Mouse (Mus musculus): ENCODE measurements around the gene Maml3. TPM values are rescaled to one million over a fixed set of nuclear protein-coding genes. Genes with fewer than 3 reads are reported as not detected.
A peak's percentile ranks its signal among the peaks of the same experiment; 100 is the strongest.

Maml3 gene
- polyA plus RNA-seq, 1 experiment from 2014 or later = 8.5 TPM

- Histone ChIP-seq H3K27ac (ENCODE audit: low read length) (no peak overlapping the region), H3K36me3 (ENCODE audit: control insufficient read depth, insufficient read depth, low read length) (no peaks in the 10 kb centered on the region), H3K4me1 (replicated peaks; ENCODE audit: control insufficient read depth, insufficient read depth, low read length) (peaks cover 23% of the 10 kb centered on the region), H3K4me3 (ENCODE audit: low read length) (no peak overlapping the region), H3K27me3 (ENCODE audit: control insufficient read depth, insufficient read depth, low read depth, low read length) (no peaks in the 10 kb centered on the region), H3K9me3 (ENCODE audit: control insufficient read depth, low read length) (no peaks in the 10 kb centered on the region), H3K4me2 (ENCODE audit: low read depth, low read length) (no peak overlapping the region), H3K9ac (ENCODE audit: low read length) (no peak overlapping the region)
- no peak for ATAC-seq (ENCODE audit: low read depth)
- WGBS = 64% methylated on average over 9 of the region's 9 CpGs
These were observed 226.3 kb downstream of the Maml3 start for GRCm38 (mm10) chr3:51878577-51878976.

- no peaks in the 10 kb centered on the region for H3K27me3 ChIP-seq (ENCODE audit: control insufficient read depth, insufficient read depth, low read depth, low read length)
- WGBS = 71% methylated on average over 9 of the region's 9 CpGs
- no peak overlapping the region for H3K4me3 ChIP-seq (ENCODE audit: low read length)
- H3K36me3 ChIP-seq (ENCODE audit: control insufficient read depth, insufficient read depth, low read length) = no peaks in the 10 kb centered on the region
- peaks cover 22% of the 10 kb centered on the region for H3K4me1 ChIP-seq (replicated peaks; ENCODE audit: control insufficient read depth, insufficient read depth, low read length)
- no peak overlapping the region for H3K27ac ChIP-seq (ENCODE audit: low read length)
- no peak overlapping the region for H3K4me2 ChIP-seq (ENCODE audit: low read depth, low read length)
- no peak overlapping the region for H3K9ac ChIP-seq (ENCODE audit: low read length)
- no peaks in the 10 kb centered on the region for H3K9me3 ChIP-seq (ENCODE audit: control insufficient read depth, low read length)
- ATAC-seq (ENCODE audit: low read depth) = no peak
These were observed 228.1 kb downstream of the Maml3 start for GRCm38 (mm10) chr3:51876729-51877128.

GRCm38 (mm10) chr3:51875629-51876028, 229.2 kb downstream of the Maml3 start:
- ATAC-seq (ENCODE audit: low read depth) = no peak
- 82% methylated on average over 4 of the region's 4 CpGs for WGBS
- Histone ChIP-seq H3K27me3 (ENCODE audit: control insufficient read depth, insufficient read depth, low read depth, low read length) (no peaks in the 10 kb centered on the region), H3K36me3 (ENCODE audit: control insufficient read depth, insufficient read depth, low read length) (no peaks in the 10 kb centered on the region), H3K9me3 (ENCODE audit: control insufficient read depth, low read length) (no peaks in the 10 kb centered on the region), H3K27ac (ENCODE audit: low read length) (no peak overlapping the region), H3K4me3 (ENCODE audit: low read length) (no peak overlapping the region), H3K9ac (ENCODE audit: low read length) (no peak overlapping the region), H3K4me1 (replicated peaks; ENCODE audit: control insufficient read depth, insufficient read depth, low read length) (peaks cover 22% of the 10 kb centered on the region), H3K4me2 (ENCODE audit: low read depth, low read length) (no peak overlapping the region)

- Histone ChIP-seq H3K9ac (ENCODE audit: low read length) (no peak overlapping the region), H3K4me3 (ENCODE audit: low read length) (no peak overlapping the region), H3K36me3 (ENCODE audit: control insufficient read depth, insufficient read depth, low read length) (no peaks in the 10 kb centered on the region), H3K27me3 (ENCODE audit: control insufficient read depth, insufficient read depth, low read depth, low read length) (no peaks in the 10 kb centered on the region), H3K9me3 (ENCODE audit: control insufficient read depth, low read length) (no peaks in the 10 kb centered on the region), H3K4me2 (ENCODE audit: low read depth, low read length) (no peak overlapping the region), H3K27ac (ENCODE audit: low read length) (no peak overlapping the region), H3K4me1 (replicated peaks; ENCODE audit: control insufficient read depth, insufficient read depth, low read length) (peaks cover 27% of the 10 kb centered on the region)
- WGBS = 19% methylated on average over 3 of the region's 3 CpGs
- ATAC-seq (ENCODE audit: low read depth) = peak; percentile 41; the same call in 1 of the 2 replicates
These were observed 230.6 kb downstream of the Maml3 start for GRCm38 (mm10) chr3:51874252-51874651.

GRCm38 (mm10) chr3:51872771-51873170, 232.1 kb downstream of the Maml3 start:
- Histone ChIP-seq H3K27me3 (ENCODE audit: control insufficient read depth, insufficient read depth, low read depth, low read length) (no peaks in the 10 kb centered on the region), H3K36me3 (ENCODE audit: control insufficient read depth, insufficient read depth, low read length) (no peaks in the 10 kb centered on the region), H3K4me3 (ENCODE audit: low read length) (no peak overlapping the region), H3K4me2 (ENCODE audit: low read depth, low read length) (no peak overlapping the region), H3K27ac (ENCODE audit: low read length) (no peak overlapping the region), H3K9me3 (ENCODE audit: control insufficient read depth, low read length) (no peaks in the 10 kb centered on the region), H3K9ac (ENCODE audit: low read length) (no peak overlapping the region), H3K4me1 (replicated peaks; ENCODE audit: control insufficient read depth, insufficient read depth, low read length) (peaks cover 36% of the 10 kb centered on the region)
- 64% methylated on average over 4 of the region's 4 CpGs for WGBS
- ATAC-seq (ENCODE audit: low read depth) = no peak

- 76% methylated on average over 4 of the region's 4 CpGs for WGBS
- ATAC-seq (ENCODE audit: low read depth) = no peak
- H3K27ac ChIP-seq (ENCODE audit: low read length) = no peak overlapping the region
- no peaks in the 10 kb centered on the region for H3K27me3 ChIP-seq (ENCODE audit: control insufficient read depth, insufficient read depth, low read depth, low read length)
- no peak overlapping the region for H3K4me2 ChIP-seq (ENCODE audit: low read depth, low read length)
- peaks cover 39% of the 10 kb centered on the region for H3K4me1 ChIP-seq (replicated peaks; ENCODE audit: control insufficient read depth, insufficient read depth, low read length)
- no peak overlapping the region for H3K4me3 ChIP-seq (ENCODE audit: low read length)
- H3K9me3 ChIP-seq (ENCODE audit: control insufficient read depth, low read length) = no peaks in the 10 kb centered on the region
- H3K36me3 ChIP-seq (ENCODE audit: control insufficient read depth, insufficient read depth, low read length) = no peaks in the 10 kb centered on the region
- no peak overlapping the region for H3K9ac ChIP-seq (ENCODE audit: low read length)
These were observed 233.5 kb downstream of the Maml3 start for GRCm38 (mm10) chr3:51871346-51871745.

GRCm38 (mm10) chr3:51869980-51870379, 234.9 kb downstream of the Maml3 start:
- no peak overlapping the region for H3K4me2 ChIP-seq (ENCODE audit: low read depth, low read length)
- no peak overlapping the region for H3K9ac ChIP-seq (ENCODE audit: low read length)
- H3K36me3 ChIP-seq (ENCODE audit: control insufficient read depth, insufficient read depth, low read length) = no peaks in the 10 kb centered on the region
- no peaks in the 10 kb centered on the region for H3K9me3 ChIP-seq (ENCODE audit: control insufficient read depth, low read length)
- no peaks in the 10 kb centered on the region for H3K27me3 ChIP-seq (ENCODE audit: control insufficient read depth, insufficient read depth, low read depth, low read length)
- 60% methylated on average over 6 of the region's 6 CpGs for WGBS
- no peak overlapping the region for H3K4me3 ChIP-seq (ENCODE audit: low read length)
- no peak for ATAC-seq (ENCODE audit: low read depth)
- no peak overlapping the region for H3K27ac ChIP-seq (ENCODE audit: low read length)
- H3K4me1 ChIP-seq (replicated peaks; ENCODE audit: control insufficient read depth, insufficient read depth, low read length) = peaks cover 39% of the 10 kb centered on the region

GRCm38 (mm10) chr3:51868857-51869256, 236.0 kb downstream of the Maml3 start:
- 5% methylated on average over 5 of the region's 5 CpGs for WGBS
- ATAC-seq (ENCODE audit: low read depth) = peak; percentile 83
- H3K4me2 ChIP-seq (ENCODE audit: low read depth, low read length) = peak overlapping the region; percentile 15

GRCm38 (mm10) chr3:51866446-51866845, 238.4 kb downstream of the Maml3 start:
- H3K27me3 ChIP-seq (ENCODE audit: control insufficient read depth, insufficient read depth, low read depth, low read length) = no peaks in the 10 kb centered on the region
- no peak overlapping the region for H3K4me2 ChIP-seq (ENCODE audit: low read depth, low read length)
- 65% methylated on average over 5 of the region's 5 CpGs for WGBS
- H3K36me3 ChIP-seq (ENCODE audit: control insufficient read depth, insufficient read depth, low read length) = no peaks in the 10 kb centered on the region
- H3K9ac ChIP-seq (ENCODE audit: low read length) = no peak overlapping the region
- H3K9me3 ChIP-seq (ENCODE audit: control insufficient read depth, low read length) = no peaks in the 10 kb centered on the region
- no peak overlapping the region for H3K27ac ChIP-seq (ENCODE audit: low read length)
- ATAC-seq (ENCODE audit: low read depth) = no peak
- H3K4me3 ChIP-seq (ENCODE audit: low read length) = no peak overlapping the region
- peaks cover 23% of the 10 kb centered on the region for H3K4me1 ChIP-seq (replicated peaks; ENCODE audit: control insufficient read depth, insufficient read depth, low read length)

More at GRCm38 (mm10) chr3:51868857-51869256, 236.0 kb downstream of the Maml3 start:
- H3K27me3 ChIP-seq (ENCODE audit: control insufficient read depth, insufficient read depth, low read depth, low read length) = no peaks in the 10 kb centered on the region
- H3K4me1 ChIP-seq (replicated peaks; ENCODE audit: control insufficient read depth, insufficient read depth, low read length) = peaks cover 30% of the 10 kb centered on the region
- H3K36me3 ChIP-seq (ENCODE audit: control insufficient read depth, insufficient read depth, low read length) = no peaks in the 10 kb centered on the region
- peak overlapping the region; percentile 48 for H3K27ac ChIP-seq (ENCODE audit: low read length)
- H3K4me3 ChIP-seq (ENCODE audit: low read length) = no peak overlapping the region
- H3K9me3 ChIP-seq (ENCODE audit: control insufficient read depth, low read length) = no peaks in the 10 kb centered on the region
- H3K9ac ChIP-seq (ENCODE audit: low read length) = no peak overlapping the region

GRCm38 (mm10) chr3:51861631-51862030, 243.2 kb downstream of the Maml3 start:
- Histone ChIP-seq H3K4me3 (ENCODE audit: low read length) (no peak overlapping the region), H3K27me3 (ENCODE audit: control insufficient read depth, insufficient read depth, low read depth, low read length) (no peaks in the 10 kb centered on the region), H3K4me1 (replicated peaks; ENCODE audit: control insufficient read depth, insufficient read depth, low read length) (peaks cover 10% of the 10 kb centered on the region; the same call in 1 of the 2 replicates), H3K36me3 (ENCODE audit: control insufficient read depth, insufficient read depth, low read length) (no peaks in the 10 kb centered on the region), H3K9ac (ENCODE audit: low read length) (no peak overlapping the region), H3K9me3 (ENCODE audit: control insufficient read depth, low read length) (no peaks in the 10 kb centered on the region), H3K4me2 (ENCODE audit: low read depth, low read length) (no peak overlapping the region), H3K27ac (ENCODE audit: low read length) (no peak overlapping the region)
- ATAC-seq (ENCODE audit: low read depth) = no peak
- 88% methylated on average over 9 of the region's 9 CpGs for WGBS

Measured in lung, embryonic 16.5 days (tissue).